Mouse (Mus musculus) embryonic facial prominence, embryonic 10.5 days (tissue): ENCODE measurements around the gene Rp9. TPM values are rescaled to one million over a fixed set of nuclear protein-coding genes. Genes with fewer than 3 reads are reported as not detected.

Source experiments
- DNase-seq: peaks from one replicate; pipeline ENCODE4 v3.0.0-alpha.2; 2017; ENCODE audit warnings: low spot score
- H3K27ac ChIP-seq: fragments of 300-500 bp; sonication (generic); replicated peaks from 2 replicates; pipeline ENCODE4 v1.5.1; 2016; ENCODE audit warnings: mild to moderate bottlenecking
- H3K27me3 ChIP-seq: fragments of 300-500 bp; sonication (generic); replicated peaks from 2 replicates; pipeline ENCODE4 v1.6.1; 2016; ENCODE audit warnings: low read depth, mild to moderate bottlenecking; ENCODE audit not compliant: poor library complexity, severe bottlenecking
- H3K36me3 ChIP-seq: fragments of 300-500 bp; sonication (generic); replicated peaks from 2 replicates; pipeline ENCODE4 v1.6.1; 2016; ENCODE audit warnings: mild to moderate bottlenecking, moderate library complexity
- H3K4me1 ChIP-seq: fragments of 300-500 bp; sonication (generic); 2 replicates; pipeline ENCODE4 v1.6.1; 2016
- H3K4me3 ChIP-seq: fragments of 300-500 bp; sonication (generic); 2 replicates; pipeline ENCODE4 v1.5.1; 2016; ENCODE audit warnings: mild to moderate bottlenecking, moderate library complexity
- H3K9me3 ChIP-seq: fragments of 300-500 bp; sonication (generic); 2 replicates; pipeline ENCODE4 v1.6.1; 2016; ENCODE audit warnings: mild to moderate bottlenecking
- WGBS: fragments of 180-500 bp; shearing (Covaris S2); methylation state at CpG from one replicate; pipeline ENCODE4 v1.1.7; 2016; 5-methylcytosine and 5-hydroxymethylcytosine counted together
- polyA plus RNA-seq: library from polyadenylated mRNA; unstranded; fragments of >200 nt; fragmentation: Nextera tagmentation; extraction: Ambion mirVana; gene quantifications from 2 replicates; pipeline ENCODE4 v1.2.1, GENCODE M21; 2016

The Rp9 gene
- polyA plus RNA-seq, 1 experiment from 2014 or later, result 51.0 TPM

DNA sequence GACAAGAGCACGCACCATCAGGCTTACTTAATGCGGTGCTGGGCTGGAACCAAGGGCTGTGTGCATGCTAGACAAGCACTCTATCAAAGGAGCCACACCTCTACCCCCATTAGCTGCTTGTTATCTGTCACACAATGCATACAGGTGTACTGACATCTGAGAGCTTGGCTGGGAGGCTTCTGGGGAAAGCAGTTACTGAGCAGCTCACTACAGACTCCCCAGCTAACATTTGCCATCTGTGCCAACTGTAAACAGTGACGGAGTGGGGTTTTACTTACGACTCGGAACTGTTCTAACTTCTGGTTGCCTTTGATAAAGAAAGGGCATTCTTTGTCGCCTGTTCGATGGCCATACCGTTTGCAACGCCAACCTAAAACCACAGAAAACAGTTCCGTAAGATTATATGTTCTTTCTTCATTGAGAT, 16.0 kb downstream of the Rp9 start:
- DNase-seq, result no peak
- H3K27ac ChIP-seq, result no peak overlapping the region
- WGBS, result 94% methylated on average over 10 of the region's 10 CpGs

DNA sequence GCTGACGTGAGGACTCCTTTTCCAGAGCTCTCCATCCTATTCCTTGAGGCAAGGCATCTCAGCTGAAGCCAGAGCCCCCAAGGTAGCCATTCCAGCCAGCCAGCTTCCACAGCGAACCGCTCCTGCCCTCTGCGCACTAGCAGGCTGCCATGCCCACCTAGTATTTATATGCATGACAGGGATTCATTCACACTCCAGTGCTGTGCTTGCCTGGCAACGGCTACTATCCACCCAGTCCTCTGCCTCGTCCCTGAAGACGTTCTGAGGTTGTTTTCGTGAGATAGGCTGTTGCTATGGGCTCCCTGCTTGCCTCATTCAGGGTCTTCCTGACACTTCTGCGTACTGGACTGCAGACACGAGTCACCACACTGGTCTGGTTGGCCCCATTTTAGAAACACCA, 16.8 kb downstream of the Rp9 start:
- H3K4me1 ChIP-seq, result no peaks in the 10 kb centered on the region
- no peak overlapping the region for H3K4me3 ChIP-seq
- no peaks in the 10 kb centered on the region for H3K27me3 ChIP-seq
- DNase-seq, result no peak
- H3K36me3 ChIP-seq, result peaks cover 100% of the 10 kb centered on the region
- no peak overlapping the region for H3K27ac ChIP-seq
- 88% methylated on average over 10 of the region's 10 CpGs for WGBS
- no peaks in the 10 kb centered on the region for H3K9me3 ChIP-seq

More for the DNA sequence above, 16.0 kb downstream of the Rp9 start:
- Histone ChIP-seq H3K4me1 (no peaks in the 10 kb centered on the region), H3K36me3 (peaks cover 97% of the 10 kb centered on the region), H3K9me3 (no peaks in the 10 kb centered on the region), H3K27me3 (no peaks in the 10 kb centered on the region), H3K4me3 (no peak overlapping the region)

DNA sequence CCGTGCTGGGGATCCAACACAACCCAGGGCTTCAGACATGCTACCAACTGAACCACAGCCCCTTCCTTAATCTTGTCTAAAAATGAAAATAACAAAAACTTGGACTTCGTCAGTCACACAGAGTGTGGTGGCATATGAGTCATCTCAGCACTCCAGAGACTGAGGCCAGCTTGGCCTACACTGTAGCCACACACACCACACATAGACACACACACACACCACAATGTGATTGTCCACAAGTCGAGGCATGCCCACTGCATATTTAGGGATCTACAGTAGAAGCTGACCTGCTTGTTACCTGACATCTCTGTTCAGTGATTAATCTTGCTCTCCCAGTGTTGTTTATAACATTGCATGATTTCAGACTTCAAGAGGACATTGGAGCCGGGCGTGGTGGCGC, 20.3 kb downstream of the Rp9 start:
- H3K36me3 ChIP-seq, result peaks cover 92% of the 10 kb centered on the region

DNA sequence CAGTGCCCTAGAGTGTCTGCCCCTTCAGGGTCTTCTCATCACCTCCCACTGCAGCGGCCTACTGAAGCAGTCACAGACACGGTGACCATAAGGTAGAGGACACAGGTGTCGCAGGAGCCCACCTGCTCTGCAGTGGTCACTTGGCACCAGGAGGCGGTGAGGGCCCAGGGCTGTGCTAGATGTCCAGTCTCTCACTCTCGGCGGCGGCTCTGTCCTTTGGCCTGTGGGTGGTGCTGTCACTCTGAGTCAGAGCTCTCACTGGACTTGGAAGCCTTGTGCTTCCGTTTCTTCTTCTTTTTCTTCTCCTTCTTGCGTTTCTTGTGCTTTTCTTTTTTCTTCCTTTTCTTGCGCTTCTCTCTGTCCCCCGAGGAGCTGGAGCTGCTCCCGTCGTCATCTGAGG, 21.1 kb downstream of the Rp9 start:
- Histone ChIP-seq H3K4me3 (no peak overlapping the region), H3K4me1 (no peaks in the 10 kb centered on the region), H3K27me3 (no peaks in the 10 kb centered on the region), H3K27ac (no peak overlapping the region), H3K9me3 (no peaks in the 10 kb centered on the region), H3K36me3 (peaks cover 84% of the 10 kb centered on the region)
- DNase-seq, result no peak
- WGBS, result 87% methylated on average over 13 of the region's 13 CpGs

More for the DNA sequence above, 20.3 kb downstream of the Rp9 start:
- H3K27me3 ChIP-seq, result no peaks in the 10 kb centered on the region
- H3K27ac ChIP-seq, result no peak overlapping the region
- WGBS, result 90% methylated on average over 6 of the region's 6 CpGs
- DNase-seq, result no peak
- no peaks in the 10 kb centered on the region for H3K4me1 ChIP-seq
- H3K9me3 ChIP-seq, result no peaks in the 10 kb centered on the region
- no peak overlapping the region for H3K4me3 ChIP-seq

DNA sequence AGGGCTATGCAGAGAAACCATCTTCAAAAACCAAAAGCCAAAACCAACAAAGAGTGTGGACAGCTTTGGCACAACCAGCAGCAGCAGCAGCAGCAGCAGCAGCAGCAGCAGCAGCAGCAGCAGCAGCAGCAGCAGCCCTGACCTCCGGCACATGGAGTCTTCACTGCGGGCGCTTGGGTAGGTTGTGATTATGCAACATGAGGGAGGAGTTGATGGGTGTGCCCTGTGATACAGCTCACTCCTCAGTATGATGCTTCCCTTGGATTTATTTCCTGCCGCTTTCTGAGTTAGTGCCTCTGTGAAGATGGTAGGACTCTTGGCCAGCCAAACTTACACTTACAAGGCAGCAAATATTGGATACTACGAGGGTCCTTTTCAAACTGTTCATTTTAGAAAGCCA, 22.3 kb downstream of the Rp9 start:
- Histone ChIP-seq H3K27ac (no peak overlapping the region), H3K36me3 (peaks cover 72% of the 10 kb centered on the region), H3K9me3 (no peaks in the 10 kb centered on the region), H3K4me1 (no peaks in the 10 kb centered on the region), H3K4me3 (no peak overlapping the region), H3K27me3 (no peaks in the 10 kb centered on the region)
- DNase-seq, result no peak
- 93% methylated on average over 5 of the region's 5 CpGs for WGBS

DNA sequence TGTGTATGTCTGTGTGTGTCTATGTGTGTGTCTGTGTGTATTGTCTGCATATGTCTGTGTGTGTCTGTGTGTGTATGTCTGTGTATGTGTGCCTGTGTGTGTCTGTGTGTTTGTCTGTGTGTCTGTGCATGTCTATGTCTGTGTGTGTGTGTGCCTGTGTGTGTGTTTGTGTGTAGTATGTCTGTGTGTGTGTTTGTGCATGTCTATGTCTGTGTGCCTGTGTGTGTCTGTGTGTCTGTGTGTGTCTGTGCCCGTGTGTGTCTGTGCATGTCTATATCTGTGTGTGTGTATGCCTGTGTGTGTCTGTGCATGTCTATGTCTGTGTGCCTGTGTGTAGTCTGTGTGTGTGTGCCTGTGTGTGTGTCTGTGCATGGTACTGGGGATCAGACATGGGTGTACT, 24.4 kb downstream of the Rp9 start:
- WGBS, result 86% methylated on average over 1 of the region's 1 CpGs
- Histone ChIP-seq H3K4me3 (no peak overlapping the region), H3K27ac (no peak overlapping the region), H3K9me3 (no peaks in the 10 kb centered on the region), H3K36me3 (peaks cover 57% of the 10 kb centered on the region), H3K4me1 (peaks cover 3% of the 10 kb centered on the region; the same call in 1 of the 2 replicates), H3K27me3 (no peaks in the 10 kb centered on the region)
- no peak for DNase-seq

DNA sequence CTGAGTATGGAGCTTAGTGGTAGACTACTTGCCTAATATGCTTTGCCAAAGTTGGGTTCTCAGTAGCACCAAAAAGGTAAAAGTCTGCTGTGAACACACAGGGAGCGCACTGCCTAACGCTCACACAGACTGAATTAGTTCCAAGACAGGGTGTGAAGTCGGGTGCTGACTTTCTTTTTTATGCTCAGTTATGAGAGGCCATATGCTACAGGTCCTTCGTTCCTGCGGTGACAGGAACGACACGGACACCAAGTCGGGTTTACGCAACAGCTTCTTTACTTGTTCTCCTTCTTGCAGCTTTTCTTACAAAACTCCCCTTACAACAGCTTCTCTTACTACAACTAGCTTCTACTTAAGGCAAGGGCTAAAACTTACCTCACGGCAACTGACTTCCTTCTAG, 26.4 kb downstream of the Rp9 start:
- WGBS, result 92% methylated on average over 10 of the region's 10 CpGs
- Histone ChIP-seq H3K9me3 (no peaks in the 10 kb centered on the region), H3K27me3 (no peaks in the 10 kb centered on the region), H3K4me3 (no peak overlapping the region), H3K36me3 (peaks cover 38% of the 10 kb centered on the region), H3K27ac (no peak overlapping the region), H3K4me1 (peaks cover 3% of the 10 kb centered on the region; the same call in 1 of the 2 replicates)
- DNase-seq, result no peak

DNA sequence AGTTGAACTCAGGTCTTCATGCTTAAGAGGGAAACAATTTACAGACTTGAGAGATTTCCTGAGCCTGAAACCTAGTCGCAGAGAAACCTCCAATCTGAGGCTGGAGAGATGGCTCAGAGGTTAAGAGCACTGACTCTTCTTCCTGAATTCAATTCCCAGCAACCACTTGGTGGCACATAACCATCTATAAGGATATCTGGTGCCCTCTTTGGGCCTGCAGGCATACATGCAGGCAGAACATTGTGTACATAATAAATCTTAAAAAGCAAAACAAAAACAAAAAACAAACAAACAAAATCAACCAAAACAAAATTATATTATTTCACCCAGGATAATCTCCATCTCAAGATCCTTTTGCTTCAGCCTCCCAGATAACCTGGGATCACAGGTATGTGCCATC, 30.7 kb downstream of the Rp9 start:
- DNase-seq, result no peak
- Histone ChIP-seq H3K4me3 (no peak overlapping the region), H3K27me3 (no peaks in the 10 kb centered on the region), H3K9me3 (no peaks in the 10 kb centered on the region), H3K36me3 (peaks cover 6% of the 10 kb centered on the region), H3K4me1 (peaks cover 3% of the 10 kb centered on the region; the same call in 1 of the 2 replicates), H3K27ac (no peak overlapping the region)
- WGBS, result 52% methylated on average over 1 of the region's 1 CpGs

DNA sequence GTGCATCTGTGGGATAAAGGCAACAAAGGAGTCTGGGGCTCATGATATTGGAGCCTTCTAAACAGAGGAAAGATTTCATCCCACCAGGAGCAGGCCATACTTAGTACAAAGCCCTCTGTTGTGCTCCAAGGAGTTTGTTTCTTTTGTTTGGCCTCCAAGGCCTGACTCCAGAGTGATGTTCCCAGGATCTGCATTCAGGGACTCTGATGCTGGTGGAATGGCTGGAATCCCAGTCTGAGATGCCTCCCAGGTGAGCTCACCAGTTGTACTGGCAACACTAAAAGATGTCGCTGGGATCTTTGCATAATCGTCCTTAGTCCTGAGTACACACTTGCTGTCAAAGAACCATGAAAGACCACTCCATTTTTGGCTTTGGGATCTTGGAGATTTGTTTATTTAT, 35.4 kb downstream of the Rp9 start:
- no peak overlapping the region for H3K27ac ChIP-seq
- peaks cover 12% of the 10 kb centered on the region for H3K4me1 ChIP-seq
- no peak overlapping the region for H3K4me3 ChIP-seq
- no peaks in the 10 kb centered on the region for H3K9me3 ChIP-seq
- DNase-seq, result no peak
- H3K36me3 ChIP-seq, result no peaks in the 10 kb centered on the region
- WGBS, result 88% methylated on average over 2 of the region's 2 CpGs
- H3K27me3 ChIP-seq, result no peaks in the 10 kb centered on the region

DNA sequence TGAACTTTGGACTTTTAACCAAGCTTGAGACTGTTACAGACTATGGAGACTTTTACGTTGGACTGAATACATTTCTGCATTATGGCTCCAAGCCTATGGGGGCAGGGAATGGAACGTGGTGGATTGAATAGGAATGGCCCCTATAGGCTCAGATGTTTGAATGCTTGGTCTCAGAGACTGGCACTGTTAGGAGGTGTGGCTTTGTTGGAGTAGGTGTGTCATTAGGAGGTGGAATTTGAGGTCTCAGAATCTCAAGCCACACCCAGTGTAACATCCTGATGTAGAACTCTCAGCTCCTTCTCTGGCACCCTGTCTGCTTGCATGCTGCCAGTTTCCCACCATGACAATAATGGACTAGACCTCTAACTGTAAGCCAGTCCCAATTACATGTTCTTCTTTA, 36.3 kb downstream of the Rp9 start:
- H3K4me3 ChIP-seq, result no peak overlapping the region
- no peak for DNase-seq
- no peaks in the 10 kb centered on the region for H3K9me3 ChIP-seq
- peaks cover 20% of the 10 kb centered on the region for H3K4me1 ChIP-seq
- H3K27me3 ChIP-seq, result no peaks in the 10 kb centered on the region
- no peak overlapping the region for H3K27ac ChIP-seq
- no peaks in the 10 kb centered on the region for H3K36me3 ChIP-seq
- WGBS, result 82% methylated on average over 2 of the region's 2 CpGs

DNA sequence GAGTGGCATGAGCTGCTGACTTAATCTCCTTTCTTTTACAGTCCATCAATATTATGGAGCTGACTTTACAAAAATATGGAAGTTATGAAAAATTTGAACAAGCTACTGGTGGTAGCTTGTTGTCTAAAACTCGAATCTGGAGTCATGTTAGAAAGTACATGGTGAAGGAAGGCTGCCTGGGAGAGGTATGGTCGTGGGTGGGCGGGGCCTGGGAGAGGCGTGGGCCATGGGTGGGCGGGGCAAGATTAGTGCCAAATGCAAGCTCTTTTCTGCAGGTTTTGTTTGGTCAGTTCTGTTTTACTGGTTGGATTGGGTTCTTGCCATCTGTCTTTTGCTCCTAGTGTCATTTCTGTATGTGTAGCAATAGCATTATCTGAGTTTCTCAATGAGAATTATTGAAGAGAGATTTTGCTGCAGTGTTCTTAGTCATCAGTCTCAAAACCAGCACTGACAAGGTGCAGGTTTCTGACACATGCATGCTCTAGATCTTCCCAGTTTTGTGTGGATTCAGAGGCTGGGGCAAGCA, 39.2 kb downstream of the Rp9 start:
- H3K27ac ChIP-seq, result no peak overlapping the region
- peaks cover 27% of the 10 kb centered on the region for H3K4me1 ChIP-seq
- H3K27me3 ChIP-seq, result no peaks in the 10 kb centered on the region
- WGBS, result 33% methylated on average over 5 of the region's 5 CpGs
- no peaks in the 10 kb centered on the region for H3K9me3 ChIP-seq
- H3K36me3 ChIP-seq, result no peaks in the 10 kb centered on the region
- H3K4me3 ChIP-seq, result no peak overlapping the region
- peak; percentile 39 for DNase-seq

DNA sequence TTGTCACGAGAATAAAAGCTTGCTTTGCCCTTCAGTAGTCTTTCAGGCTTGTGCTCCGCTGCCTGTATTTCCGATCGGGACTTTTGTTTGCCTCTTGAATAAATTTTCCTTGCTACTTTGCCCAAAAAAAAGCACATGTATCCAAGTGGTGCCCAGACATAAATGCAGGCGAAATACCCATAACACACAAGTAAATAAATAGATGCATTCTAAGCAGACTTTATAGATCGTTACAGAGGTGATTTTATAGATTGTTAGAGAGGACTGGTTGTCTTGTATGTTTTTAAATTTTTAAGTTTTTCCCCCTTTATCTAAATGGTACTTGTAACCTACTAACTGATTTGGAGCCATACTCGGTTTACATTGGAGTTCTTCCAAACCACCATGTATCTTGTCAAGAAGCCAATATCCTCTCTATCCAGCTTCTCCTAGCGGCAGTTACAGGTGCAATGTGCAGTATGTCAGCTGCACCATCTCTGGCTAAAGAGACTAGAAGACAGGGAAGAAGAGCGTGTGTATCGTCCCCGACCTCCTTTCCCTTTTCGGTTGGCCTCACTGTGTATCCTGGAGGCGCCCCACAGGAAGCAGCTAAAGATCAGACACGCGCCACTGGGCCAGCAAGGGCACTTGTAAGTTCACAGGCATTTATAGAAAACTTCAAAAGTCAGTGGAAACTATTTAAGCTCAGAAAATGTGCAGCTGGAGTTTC, 39.9 kb downstream of the Rp9 start:
- H3K4me1 ChIP-seq, result peaks cover 27% of the 10 kb centered on the region
- WGBS, result 63% methylated on average over 15 of the region's 15 CpGs
- no peaks in the 10 kb centered on the region for H3K36me3 ChIP-seq
- DNase-seq, result peak; percentile 25
- no peaks in the 10 kb centered on the region for H3K27me3 ChIP-seq
- no peak overlapping the region for H3K27ac ChIP-seq
- H3K4me3 ChIP-seq, result 0 out of 2 replicates have a peak overlapping the region, but pooled peaks have one; percentile 3
- H3K9me3 ChIP-seq, result no peaks in the 10 kb centered on the region

DNA sequence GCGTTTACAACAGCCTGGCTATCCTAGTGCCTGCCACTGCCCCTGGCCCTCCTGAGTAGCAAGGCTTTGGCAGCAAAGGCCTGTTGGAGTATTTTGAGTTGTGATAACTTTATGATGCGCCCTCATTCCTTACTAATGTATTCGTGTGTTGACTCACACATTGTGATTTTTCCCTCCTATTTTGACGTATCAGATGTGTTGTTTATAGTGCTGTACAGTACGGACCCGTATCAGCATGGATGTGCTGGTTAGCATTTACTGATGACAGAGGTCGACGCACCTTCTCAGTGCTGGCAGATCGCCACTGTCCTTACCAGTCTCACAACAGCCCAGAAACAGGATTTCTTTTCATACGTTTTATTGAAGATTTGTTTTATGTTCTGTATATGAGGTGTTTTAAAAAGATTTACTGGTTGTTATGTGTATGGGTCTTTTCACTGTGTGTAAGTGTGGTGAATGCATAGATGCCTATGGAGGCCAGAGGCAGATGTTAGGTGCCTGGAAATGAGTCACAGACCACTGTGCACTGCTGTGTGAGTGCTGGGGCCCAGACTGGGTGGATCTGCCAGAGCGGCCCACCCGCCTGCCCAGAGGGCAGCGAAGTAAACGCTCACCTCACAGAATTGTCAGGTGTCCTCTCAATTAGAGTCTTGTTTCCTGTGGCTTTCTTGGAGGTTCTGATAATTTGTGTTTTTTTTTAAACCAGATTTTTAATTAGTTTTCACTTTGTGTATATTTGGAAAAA, 40.7 kb downstream of the Rp9 start:
- no peaks in the 10 kb centered on the region for H3K9me3 ChIP-seq
- peaks cover 29% of the 10 kb centered on the region for H3K4me1 ChIP-seq
- no peak for DNase-seq
- H3K27me3 ChIP-seq, result no peaks in the 10 kb centered on the region
- H3K27ac ChIP-seq, result no peak overlapping the region
- WGBS, result 81% methylated on average over 14 of the region's 14 CpGs
- H3K36me3 ChIP-seq, result no peaks in the 10 kb centered on the region
- H3K4me3 ChIP-seq, result no peak overlapping the region
